Mouse (Mus musculus): ENCODE results near the gene Grik5.

Grik5 gene

DNA sequence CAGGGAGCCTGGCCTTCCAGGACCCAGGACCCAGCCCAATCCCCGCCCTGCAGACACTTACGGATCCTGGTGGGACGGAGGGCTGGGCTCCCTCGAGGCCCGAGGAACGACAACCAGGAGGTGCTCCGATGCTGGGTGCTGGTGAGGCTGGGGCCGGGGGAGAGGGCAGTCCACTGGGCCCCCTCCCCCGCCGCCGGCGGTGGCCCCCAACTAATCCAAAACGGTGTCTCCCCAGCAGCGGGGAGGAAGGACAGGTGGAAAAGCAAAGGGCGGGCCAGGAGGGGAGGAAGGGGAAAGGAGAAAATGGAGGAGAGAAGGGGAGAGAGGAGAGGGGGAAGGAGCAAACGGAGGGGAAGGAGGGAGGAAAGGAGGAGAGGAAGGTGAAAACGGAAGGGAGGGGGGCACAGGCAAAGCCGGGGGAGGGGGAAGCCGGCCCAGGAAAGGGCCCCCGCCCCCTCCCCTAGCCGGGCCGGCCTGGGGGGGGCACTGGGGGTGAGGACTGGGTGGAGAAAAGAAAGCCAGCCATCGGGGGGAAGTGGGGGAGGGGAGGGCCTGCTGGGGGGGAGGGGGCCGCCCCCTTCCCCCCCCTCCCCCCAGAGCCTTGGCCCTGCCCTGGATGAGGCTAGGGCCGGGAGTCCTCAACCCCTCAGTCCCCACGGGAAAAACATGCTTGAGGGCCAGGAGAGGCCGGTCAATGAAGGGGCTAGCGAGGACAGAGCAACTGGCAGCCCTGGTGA lies at the start of gene Grik5, which contains the start of gene Zfp574:
Gene Grik5 (minus strand): TSS at position 368 of the 737 bp plus-strand sequence.
Gene Zfp574 (plus strand): TSS at position 589 of the 737 bp plus-strand sequence.
- no peak for DNase-seq (ENCODE audit: low spot score)

GRCm38 (mm10) chr7:25121240-25121786 lies 49.2 kb upstream of the Grik5 start:
- DNase-seq (ENCODE audit: low spot score) = no peak

DNA sequence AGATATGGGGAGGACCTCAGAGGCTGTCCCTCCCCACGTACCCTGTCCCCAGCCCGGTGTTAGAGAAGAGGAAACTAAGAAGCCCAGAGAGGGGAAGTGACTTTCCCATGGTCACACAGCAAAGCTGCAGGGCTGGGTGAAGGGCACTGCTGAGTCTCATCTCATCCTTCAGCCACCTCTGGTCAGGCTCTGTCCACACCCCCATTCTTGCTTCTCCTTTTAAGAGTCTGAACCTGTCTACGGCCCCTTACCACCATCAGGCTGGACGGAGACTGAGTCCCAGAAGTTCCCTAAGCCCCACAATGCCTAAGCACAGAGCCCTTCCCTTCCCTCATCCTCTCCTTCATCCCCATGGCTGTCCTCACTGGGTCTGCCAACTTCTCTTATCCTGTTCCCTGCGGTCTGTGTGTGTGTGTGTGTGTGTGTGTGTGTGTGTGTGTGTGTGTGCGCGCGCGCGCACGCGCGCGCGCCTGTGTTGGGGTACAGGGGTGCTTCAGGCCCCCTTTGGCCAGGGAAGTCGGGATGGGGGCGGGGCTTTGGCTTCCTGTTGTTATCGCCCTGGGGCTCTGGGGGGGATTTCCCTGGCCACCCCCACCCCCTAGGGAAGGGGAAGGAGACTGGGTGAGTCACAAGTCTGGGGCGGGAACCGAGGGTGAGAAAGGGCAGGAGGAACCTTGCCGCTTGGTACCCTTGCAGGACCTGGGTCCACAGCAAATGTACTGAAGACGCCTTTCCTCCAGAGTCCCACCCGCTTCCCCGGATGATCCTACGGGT lies 48.1 kb upstream of the Grik5 start:
- DNase-seq (ENCODE audit: low spot score) = no peak

DNA sequence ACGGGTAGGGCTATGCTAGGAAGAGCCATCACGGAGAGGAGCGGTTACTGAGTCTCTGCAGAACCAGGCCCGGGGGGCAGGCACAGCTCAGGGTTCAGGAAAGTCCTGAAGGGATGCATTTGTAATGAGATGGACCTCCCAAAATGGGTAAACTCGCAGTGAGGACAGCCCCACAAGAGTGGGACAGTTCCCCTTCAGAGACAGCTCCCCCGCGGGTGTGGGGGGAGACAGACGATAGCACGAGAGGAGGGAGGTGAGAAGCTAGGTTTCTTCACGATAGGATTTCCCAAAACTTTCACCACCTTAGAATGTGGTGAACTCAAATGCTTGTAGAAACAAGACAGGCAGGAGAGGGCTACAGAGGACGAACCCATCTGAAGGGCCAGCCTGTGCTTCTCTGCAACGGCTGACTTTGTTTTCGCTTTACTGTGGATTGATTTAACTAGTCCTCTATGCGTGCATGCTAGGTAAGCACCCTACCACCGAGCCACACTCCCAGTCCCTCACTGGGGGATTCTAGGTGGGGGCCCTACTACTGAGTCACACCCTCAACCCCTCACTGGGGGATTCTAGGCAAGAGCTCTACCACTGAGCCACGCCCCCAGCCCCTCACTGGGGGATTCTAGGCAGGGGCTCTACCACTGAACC lies 40.9 kb upstream of the Grik5 start:
- no peak for DNase-seq (ENCODE audit: low spot score)

- DNase-seq (ENCODE audit: low spot score) = no peak
Observed at GRCm38 (mm10) chr7:25112178-25112955, 40.2 kb upstream of the Grik5 start.

DNA sequence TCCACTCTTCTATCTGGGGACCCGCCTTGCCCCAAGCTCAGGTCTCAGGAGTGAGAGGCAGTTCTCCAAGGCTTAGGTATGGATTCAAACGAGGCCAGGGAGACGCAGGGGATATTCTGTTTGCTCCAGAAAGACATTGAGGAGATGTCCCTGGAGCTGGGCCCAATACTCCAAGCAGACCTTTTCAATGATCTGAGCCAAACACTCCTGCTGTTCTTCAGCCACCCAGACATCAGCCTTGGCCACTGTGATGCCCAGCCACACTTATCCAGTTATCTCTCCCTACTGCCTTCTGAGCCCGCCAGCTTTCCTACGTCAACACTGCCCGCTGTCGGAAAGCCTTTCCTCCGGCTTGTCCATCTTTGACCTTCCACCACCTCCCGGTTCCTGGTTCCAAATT lies 38.2 kb upstream of the Grik5 start:
- DNase-seq (ENCODE audit: low spot score) = no peak

DNA sequence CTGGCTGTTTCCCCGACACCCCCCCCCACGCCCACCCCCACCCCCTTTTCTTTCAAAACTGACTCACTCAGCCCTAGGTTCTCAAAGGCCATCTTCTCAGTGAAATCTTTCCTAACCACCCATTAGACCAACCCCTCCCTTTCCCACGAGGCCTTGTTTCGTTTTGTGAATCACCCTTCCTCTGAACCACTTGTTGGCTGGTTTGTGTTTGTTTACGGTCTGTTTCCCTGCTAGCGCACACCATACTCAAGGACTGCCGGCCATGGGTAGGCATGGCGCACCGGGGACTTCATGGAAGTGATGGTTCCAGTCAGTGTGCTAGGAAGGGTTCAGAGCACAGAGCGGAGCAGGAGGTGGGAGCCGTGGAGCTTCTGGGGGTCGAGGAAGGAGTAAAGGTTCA lies 37.2 kb upstream of the Grik5 start:
- DNase-seq (ENCODE audit: low spot score) = no peak

- no peak for DNase-seq (ENCODE audit: low spot score)
Observed at GRCm38 (mm10) chr7:25106790-25107502, 34.8 kb upstream of the Grik5 start.

GRCm38 (mm10) chr7:25105411-25106160 lies 33.4 kb upstream of the Grik5 start:
- DNase-seq (ENCODE audit: low spot score) = peak; percentile 42

DNA sequence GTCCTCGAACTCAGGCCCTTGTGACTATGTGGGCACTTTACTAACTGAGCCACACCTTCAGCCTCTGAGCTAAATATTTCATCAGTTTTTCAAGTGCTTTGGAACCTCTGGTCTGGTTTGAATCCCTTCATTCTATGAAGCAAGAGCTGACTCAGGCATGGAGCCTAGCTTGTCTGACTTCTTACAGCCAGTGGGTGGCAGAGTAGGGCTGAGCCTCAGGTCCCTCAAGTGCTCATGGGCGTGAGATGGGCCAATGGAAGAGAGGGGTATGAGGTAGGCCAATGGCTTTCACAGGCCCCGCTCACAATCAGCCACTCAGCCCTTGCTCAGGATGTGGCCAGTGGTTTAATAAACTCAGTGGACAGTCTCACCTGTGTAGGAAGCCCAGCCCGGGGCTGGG lies 27.4 kb upstream of the Grik5 start:
- no peak for DNase-seq (ENCODE audit: low spot score)

GRCm38 (mm10) chr7:25098169-25098568 lies 26.0 kb upstream of the Grik5 start:
- DNase-seq (ENCODE audit: low spot score) = no peak

DNA sequence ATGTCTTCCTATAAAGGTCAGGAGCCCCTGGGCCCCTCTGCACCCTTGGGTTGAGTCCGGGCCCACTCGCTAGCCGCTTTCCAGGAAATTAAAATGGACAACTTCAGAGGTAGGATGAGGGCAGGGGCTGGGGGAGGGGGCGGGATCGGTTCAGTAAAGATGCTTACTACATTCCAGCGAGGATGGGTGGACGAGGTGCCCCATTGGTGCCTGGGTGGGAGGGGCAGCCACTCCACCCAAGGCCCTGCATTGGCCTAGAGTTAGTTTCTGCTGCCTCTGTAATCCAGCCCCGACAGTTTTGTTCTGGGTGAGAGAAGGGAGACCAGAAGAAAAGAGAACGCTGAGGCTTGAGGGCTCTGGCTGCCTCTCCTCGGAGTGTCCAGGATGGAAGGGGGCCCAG lies 17.7 kb upstream of the Grik5 start:
- DNase-seq (ENCODE audit: low spot score) = no peak

DNA sequence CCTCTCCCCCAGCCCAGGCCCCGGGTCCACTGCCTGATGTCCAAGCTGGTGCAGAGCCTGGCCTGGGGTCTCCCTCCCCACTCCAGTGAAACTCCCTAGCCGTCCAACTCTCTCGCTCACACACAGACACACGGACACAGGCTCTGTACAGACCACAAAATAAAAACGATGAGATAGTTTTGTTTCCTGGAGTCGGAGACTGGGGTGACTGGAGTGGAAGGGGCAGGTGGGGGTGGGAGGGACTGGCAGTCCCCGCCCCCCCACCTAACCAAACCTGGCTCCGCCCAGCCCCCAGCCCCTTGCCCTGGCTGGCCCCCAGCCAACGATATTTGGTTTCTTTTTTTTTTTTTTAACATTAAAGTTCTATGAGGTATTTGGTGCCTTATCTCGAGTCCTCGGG lies 16.8 kb upstream of the Grik5 start:
- no peak for DNase-seq (ENCODE audit: low spot score)

DNA sequence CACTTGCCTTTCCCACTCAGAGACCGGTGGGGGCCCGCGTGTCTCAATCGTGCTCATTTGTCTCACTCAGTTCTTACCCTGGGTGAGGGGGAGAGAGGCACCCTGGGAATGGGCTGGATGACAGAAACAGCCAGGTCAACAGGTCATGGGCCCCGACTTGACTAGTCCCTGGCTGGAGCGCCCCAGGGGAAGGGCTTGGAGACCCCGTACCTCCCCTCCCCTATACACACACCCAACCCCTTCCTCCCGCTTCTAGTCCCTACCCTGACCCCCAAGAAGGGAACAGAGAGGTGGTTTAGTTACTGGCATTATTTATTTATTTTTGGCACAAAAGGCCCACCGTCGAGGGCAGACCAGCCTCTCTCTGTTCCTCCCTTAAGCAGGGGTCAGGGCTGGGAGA lies 16.4 kb upstream of the Grik5 start:
- DNase-seq (ENCODE audit: low spot score) = no peak

DNA sequence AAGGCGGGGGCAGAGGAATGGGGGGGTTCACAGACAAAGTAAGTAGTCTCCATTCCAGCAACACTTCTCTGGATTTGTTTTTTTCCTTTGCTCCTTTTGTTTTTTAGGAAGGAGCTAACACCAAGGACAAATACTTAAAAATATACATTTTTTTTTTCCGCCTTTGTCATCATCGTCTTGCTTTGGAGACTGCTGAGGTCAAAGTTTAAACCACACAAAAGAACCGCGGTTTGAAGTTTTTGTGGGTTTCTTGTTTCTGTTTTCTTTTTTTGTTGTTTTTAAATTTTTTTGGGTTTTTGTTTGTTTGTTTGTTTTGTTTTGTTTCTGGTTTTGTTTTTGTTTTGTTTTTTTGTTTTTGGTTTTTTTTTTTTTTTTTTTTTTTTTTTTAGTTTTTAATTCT lies 15.8 kb upstream of the Grik5 start:
- no peak for DNase-seq (ENCODE audit: low spot score)

GRCm38 (mm10) chr7:25087256-25087912 lies 15.2 kb upstream of the Grik5 start:
- no peak for DNase-seq (ENCODE audit: low spot score)

DNA sequence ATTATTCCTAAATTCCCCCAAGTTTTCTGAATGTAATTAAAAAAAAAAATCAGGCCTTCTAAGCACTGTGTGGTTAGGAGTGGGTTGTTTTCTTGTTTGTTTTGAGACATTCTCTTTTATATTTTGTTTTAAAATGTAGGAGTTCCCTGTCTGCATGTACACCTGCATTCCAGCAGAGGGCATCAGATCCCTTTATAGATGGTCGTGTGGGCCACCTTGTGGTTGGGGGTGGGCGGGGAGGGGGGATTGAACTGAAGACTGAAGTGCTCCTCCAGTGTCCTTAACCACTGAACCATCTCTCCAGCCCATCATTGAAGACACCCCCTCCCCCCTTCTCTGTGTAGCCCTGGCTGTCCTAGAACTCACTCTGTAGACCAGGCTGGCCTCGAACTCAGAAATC lies 14.5 kb upstream of the Grik5 start:
- DNase-seq (ENCODE audit: low spot score) = no peak

DNA sequence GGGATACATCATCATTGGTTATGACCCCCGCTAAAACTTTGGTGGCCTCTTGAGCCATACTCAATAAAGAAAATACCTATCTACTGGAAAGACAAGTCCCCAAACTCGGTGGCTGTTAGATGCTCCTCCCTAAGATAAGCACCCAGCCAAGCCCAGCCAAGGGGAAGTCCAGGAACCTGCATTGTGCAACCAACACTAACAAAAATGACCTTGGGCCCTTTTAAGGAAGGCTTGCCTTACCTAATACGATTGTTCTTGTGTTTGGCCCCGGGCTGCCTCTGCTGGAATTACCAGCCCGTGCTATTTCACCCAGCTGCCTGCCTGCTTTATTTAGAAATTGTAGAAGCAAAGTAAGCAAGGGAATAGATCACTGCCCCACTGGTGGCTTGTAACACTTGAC lies 12.5 kb upstream of the Grik5 start:
- DNase-seq (ENCODE audit: low spot score) = no peak

- DNase-seq (ENCODE audit: low spot score) = no peak
Observed at GRCm38 (mm10) chr7:25082510-25082909, 10.4 kb upstream of the Grik5 start.

DNA sequence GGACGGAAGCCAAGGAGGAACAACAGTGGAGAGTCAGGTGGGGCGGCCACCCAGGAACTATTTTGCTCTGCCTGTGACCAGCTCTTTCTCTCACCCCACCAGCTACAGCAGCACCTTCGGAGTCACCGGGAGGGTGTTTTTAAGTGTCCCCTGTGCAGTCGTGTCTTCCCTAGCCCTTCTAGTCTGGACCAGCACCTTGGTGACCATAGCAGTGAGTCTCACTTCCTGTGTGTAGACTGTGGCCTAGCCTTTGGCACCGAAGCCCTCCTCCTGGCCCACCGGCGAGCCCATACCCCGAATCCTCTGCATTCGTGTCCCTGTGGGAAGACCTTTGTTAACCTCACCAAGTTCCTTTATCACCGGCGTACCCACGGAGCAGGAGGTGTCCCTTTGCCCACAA lies 8.3 kb upstream of the Grik5 start:
- DNase-seq (ENCODE audit: low spot score) = no peak

All from ovary, postnatal 10 days (tissue).